Mouse (Mus musculus) lung, adult 2 months (tissue): Measurements from ENCODE around the gene Def6.

Experiments
- CTCF ChIP-seq: fragments of 200-500 bp; IDR thresholded peaks from 2 replicates; pipeline ENCODE4 v1.5.1; 2011; ENCODE audit warnings: mild to moderate bottlenecking, low read length, control low read depth; ENCODE audit not compliant: insufficient read depth
- POLR2A ChIP-seq: fragments of 200-500 bp; IDR thresholded peaks from 2 replicates; pipeline ENCODE4 v1.6.1; 2011; ENCODE audit warnings: low read depth, mild to moderate bottlenecking, control low read depth, low read length, borderline replicate concordance; ENCODE audit errors: extremely low read depth

- TF ChIP-seq POLR2A (no peak), CTCF (no peak)
Measured at GRCm38 (mm10) chr17:28278156-28278555, 70.6 kb downstream of the Def6 start.
